Mouse (Mus musculus): Measurements from ENCODE around the gene Cela1. TPM values are rescaled to one million over a fixed set of nuclear protein-coding genes. Genes with fewer than 3 reads are reported as not detected.

Gene Cela1
- polyA plus RNA-seq, 1 experiment: 5,688 TPM

GRCm38 (mm10) chr15:100669337-100669736, 18.4 kb downstream of the Cela1 start, which contains the start of gene Bin2:
Bin2 (minus strand) TSS chr15:100669553.
- Histone ChIP-seq H3K4me1 (ENCODE audit: control insufficient read depth, insufficient read depth, insufficient read length) (peaks cover 18% of the 10 kb centered on the region; the same call in 1 of the 2 replicates), H3K36me3 (ENCODE audit: control insufficient read depth, insufficient read depth, low read length) (no peaks in the 10 kb centered on the region), H3K27me3 (ENCODE audit: control insufficient read depth, insufficient read depth, low read length) (no peaks in the 10 kb centered on the region), H3K27ac (ENCODE audit: insufficient read depth, low read length) (peak within 1 kb of the TSS; percentile 92), H3K4me3 (ENCODE audit: extremely low read depth, insufficient read depth, insufficient read length) (peak within 1 kb of the TSS; percentile 79)
- WGBS: 9% methylated on average over 20 of the region's 20 CpGs
- DNase-seq (ENCODE audit: low read depth in 1 of 2, low spot score in 2 of 2): peak; percentile 68 to 93
- TF ChIP-seq POLR2A (IDR thresholded peaks at IDR 0.05; ENCODE audit: low read depth, low read length) (peak; percentile 99), CTCF (IDR thresholded peaks at IDR 0.05; ENCODE audit: extremely low read depth, insufficient read depth, insufficient read length, insufficient replicate concordance) (no peak)

DNA sequence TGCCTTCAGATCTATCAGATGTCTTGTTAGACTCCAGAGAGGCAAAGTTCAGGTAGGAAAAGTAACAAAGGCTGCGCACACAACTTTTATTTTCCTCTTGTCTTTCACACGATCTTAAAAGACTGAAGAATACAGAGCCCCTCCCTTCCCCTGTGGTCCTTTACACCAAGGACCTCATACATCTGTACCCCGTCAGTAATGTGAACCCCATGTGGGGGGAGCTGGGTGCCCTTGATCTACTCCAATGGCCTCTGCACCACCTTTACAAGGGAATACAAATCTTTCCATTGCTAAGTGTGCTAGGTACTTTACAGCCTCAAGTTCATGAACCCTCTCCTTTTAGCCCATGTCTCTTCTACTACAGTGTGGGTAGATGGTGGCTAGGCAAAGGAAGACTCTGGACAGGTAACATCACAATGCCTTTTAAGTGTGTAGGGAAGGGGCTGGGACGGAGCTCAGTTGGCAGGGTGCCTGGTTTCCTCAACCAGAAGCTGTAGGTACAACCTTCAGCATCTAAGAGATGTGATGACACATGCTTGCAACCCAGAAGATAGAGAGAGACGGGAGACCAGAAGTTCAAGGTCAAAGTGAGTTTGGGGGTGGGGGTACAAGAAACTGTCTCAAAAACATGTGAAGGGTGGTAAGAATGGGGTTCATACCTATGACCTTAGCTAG, 19.7 kb downstream of the Cela1 start:
- TF ChIP-seq POLR2A (IDR thresholded peaks at IDR 0.05; ENCODE audit: low read depth, low read length) (no peak), CTCF (IDR thresholded peaks at IDR 0.05; ENCODE audit: extremely low read depth, insufficient read depth, insufficient read length, insufficient replicate concordance) (no peak)
- peak; percentile 34 to 40 for DNase-seq (ENCODE audit: low read depth in 1 of 2, low spot score in 2 of 2)
- no peaks in the 10 kb centered on the region for H3K27me3 ChIP-seq (ENCODE audit: control insufficient read depth, insufficient read depth, low read length)
- peak overlapping the region; percentile 92 for H3K27ac ChIP-seq (ENCODE audit: insufficient read depth, low read length)
- H3K36me3 ChIP-seq (ENCODE audit: control insufficient read depth, insufficient read depth, low read length): no peaks in the 10 kb centered on the region; the same call in 1 of the 2 replicates
- H3K4me3 ChIP-seq (ENCODE audit: extremely low read depth, insufficient read depth, insufficient read length): peak overlapping the region; percentile 79
- peaks cover 23% of the 10 kb centered on the region; the same call in 1 of the 2 replicates for H3K4me1 ChIP-seq (ENCODE audit: control insufficient read depth, insufficient read depth, insufficient read length)
- 41% methylated on average over 5 of the region's 5 CpGs for WGBS

GRCm38 (mm10) chr15:100667420-100667819, 20.3 kb downstream of the Cela1 start:
- H3K27me3 ChIP-seq (ENCODE audit: control insufficient read depth, insufficient read depth, low read length): no peaks in the 10 kb centered on the region
- 29% methylated on average over 6 of the region's 6 CpGs for WGBS
- no peak for DNase-seq (ENCODE audit: low read depth in 1 of 2, low spot score in 2 of 2)
- peak overlapping the region; percentile 92 for H3K27ac ChIP-seq (ENCODE audit: insufficient read depth, low read length)
- H3K4me1 ChIP-seq (ENCODE audit: control insufficient read depth, insufficient read depth, insufficient read length): peaks cover 25% of the 10 kb centered on the region; the same call in 1 of the 2 replicates
- no peaks in the 10 kb centered on the region; the same call in 1 of the 2 replicates for H3K36me3 ChIP-seq (ENCODE audit: control insufficient read depth, insufficient read depth, low read length)
- peak overlapping the region; percentile 79 for H3K4me3 ChIP-seq (ENCODE audit: extremely low read depth, insufficient read depth, insufficient read length)
- TF ChIP-seq CTCF (IDR thresholded peaks at IDR 0.05; ENCODE audit: extremely low read depth, insufficient read depth, insufficient read length, insufficient replicate concordance) (no peak), POLR2A (IDR thresholded peaks at IDR 0.05; ENCODE audit: low read depth, low read length) (no peak)

- H3K27ac ChIP-seq (ENCODE audit: insufficient read depth, low read length): peak overlapping the region; percentile 92
- peak overlapping the region; percentile 79 for H3K4me3 ChIP-seq (ENCODE audit: extremely low read depth, insufficient read depth, insufficient read length)
- H3K36me3 ChIP-seq (ENCODE audit: control insufficient read depth, insufficient read depth, low read length): peaks cover 2% of the 10 kb centered on the region
- no peak for TF ChIP-seq POLR2A (IDR thresholded peaks at IDR 0.05; ENCODE audit: low read depth, low read length)
- H3K27me3 ChIP-seq (ENCODE audit: control insufficient read depth, insufficient read depth, low read length): no peaks in the 10 kb centered on the region
- DNase-seq (ENCODE audit: low read depth in 1 of 2, low spot score in 2 of 2): no peak
- peaks cover 25% of the 10 kb centered on the region; the same call in 1 of the 2 replicates for H3K4me1 ChIP-seq (ENCODE audit: control insufficient read depth, insufficient read depth, insufficient read length)
- 10% methylated on average over 12 of the region's 12 CpGs for WGBS
Measured at GRCm38 (mm10) chr15:100666851-100667250, 20.9 kb downstream of the Cela1 start.

GRCm38 (mm10) chr15:100666219-100666696, 21.5 kb downstream of the Cela1 start:
- Histone ChIP-seq H3K4me1 (ENCODE audit: control insufficient read depth, insufficient read depth, insufficient read length) (peaks cover 25% of the 10 kb centered on the region; the same call in 1 of the 2 replicates), H3K36me3 (ENCODE audit: control insufficient read depth, insufficient read depth, low read length) (peaks cover 4% of the 10 kb centered on the region), H3K4me3 (ENCODE audit: extremely low read depth, insufficient read depth, insufficient read length) (peak overlapping the region; percentile 40), H3K27me3 (ENCODE audit: control insufficient read depth, insufficient read depth, low read length) (no peaks in the 10 kb centered on the region), H3K27ac (ENCODE audit: insufficient read depth, low read length) (peak overlapping the region; percentile 92)
- TF ChIP-seq CTCF (IDR thresholded peaks at IDR 0.05; ENCODE audit: extremely low read depth, insufficient read depth, insufficient read length, insufficient replicate concordance) (no peak), POLR2A (IDR thresholded peaks at IDR 0.05; ENCODE audit: low read depth, low read length) (no peak)
- DNase-seq (ENCODE audit: low read depth in 1 of 2, low spot score in 2 of 2): peak in 1 of 2 experiments; percentile 43
- 1% methylated on average over 7 of the region's 7 CpGs for WGBS

DNA sequence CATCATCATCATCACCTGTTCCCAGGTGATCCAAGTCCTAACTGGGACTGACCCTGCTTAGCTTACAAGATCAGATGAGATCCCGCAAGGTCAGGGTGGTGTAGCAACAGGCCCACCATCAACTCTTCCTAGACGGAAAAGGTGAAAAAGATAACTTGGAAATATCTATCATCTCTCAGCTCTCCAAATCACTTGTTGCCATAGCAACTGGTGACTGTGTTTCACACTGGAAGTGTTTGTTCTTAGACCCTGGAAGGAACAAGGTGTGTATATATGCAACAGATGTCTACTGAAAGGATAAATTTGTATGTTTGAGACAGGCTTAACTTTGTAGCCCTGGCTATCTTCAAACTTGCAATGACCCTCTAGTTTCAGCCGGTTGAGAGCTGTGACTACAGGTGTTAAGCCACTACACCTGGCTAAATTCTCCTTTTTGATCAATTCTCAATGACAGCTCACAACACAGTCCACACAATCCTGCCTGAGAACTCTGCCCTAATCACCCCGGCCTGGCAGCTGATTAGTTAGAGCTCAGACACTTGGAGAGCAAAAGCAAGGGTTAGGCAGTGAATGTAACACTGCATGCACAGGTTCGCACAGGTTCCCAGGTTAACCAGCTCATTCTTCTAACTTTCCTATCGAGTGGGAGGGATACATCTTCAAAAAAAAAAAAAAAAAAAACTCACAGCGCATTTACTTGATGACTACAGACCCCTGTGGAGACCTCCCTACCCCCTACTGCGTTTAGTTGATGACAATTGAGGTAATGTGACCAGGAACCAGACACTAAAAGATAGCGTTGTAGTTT, 22.1 kb downstream of the Cela1 start:
- 31% methylated on average over 9 of the region's 9 CpGs for WGBS
- H3K36me3 ChIP-seq (ENCODE audit: control insufficient read depth, insufficient read depth, low read length): peaks cover 5% of the 10 kb centered on the region
- TF ChIP-seq CTCF (IDR thresholded peaks at IDR 0.05; ENCODE audit: extremely low read depth, insufficient read depth, insufficient read length, insufficient replicate concordance) (no peak), POLR2A (IDR thresholded peaks at IDR 0.05; ENCODE audit: low read depth, low read length) (no peak)
- peak overlapping the region; percentile 92 for H3K27ac ChIP-seq (ENCODE audit: insufficient read depth, low read length)
- peaks cover 25% of the 10 kb centered on the region; the same call in 1 of the 2 replicates for H3K4me1 ChIP-seq (ENCODE audit: control insufficient read depth, insufficient read depth, insufficient read length)
- H3K27me3 ChIP-seq (ENCODE audit: control insufficient read depth, insufficient read depth, low read length): no peaks in the 10 kb centered on the region
- DNase-seq (ENCODE audit: low read depth in 1 of 2, low spot score in 2 of 2): peak in 1 of 2 experiments; percentile 18
- H3K4me3 ChIP-seq (ENCODE audit: extremely low read depth, insufficient read depth, insufficient read length): peak overlapping the region; percentile 40

All from spleen, adult 2 months (tissue).